Mouse (Mus musculus) embryo, embryonic 11 days (tissue): ENCODE results near the gene Dhx58.

Source experiments
- DNase-seq: peaks from one replicate; pipeline ENCODE4 v3.0.0-alpha.2; 2015

The Dhx58 gene

GRCm38 (mm10) chr11:100703851-100704531 lies at the start of gene Dhx58:
Gene Dhx58 (minus strand): TSS chr11:100704271.
- no peak for DNase-seq

DNA sequence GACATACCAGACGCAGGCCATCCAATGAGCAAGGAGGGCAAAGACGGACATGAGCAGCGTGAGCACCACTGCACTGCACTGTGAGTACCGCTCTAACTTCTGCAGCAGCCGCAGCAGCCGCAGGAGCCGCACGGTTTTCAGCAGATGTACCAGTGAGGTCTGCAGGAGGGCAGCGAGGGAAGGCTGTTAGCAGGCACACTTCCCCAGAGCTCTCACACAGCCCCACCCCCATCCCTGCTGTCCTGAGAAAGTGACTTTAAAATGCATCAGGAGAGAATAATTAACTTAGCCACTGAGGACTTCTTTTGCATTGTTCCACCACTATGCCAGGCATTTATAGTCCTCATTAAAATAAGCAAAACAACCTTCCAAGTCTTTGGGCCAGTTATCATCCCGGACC lies 48.2 kb upstream of the Dhx58 start:
- peak; percentile 6 for DNase-seq

DNA sequence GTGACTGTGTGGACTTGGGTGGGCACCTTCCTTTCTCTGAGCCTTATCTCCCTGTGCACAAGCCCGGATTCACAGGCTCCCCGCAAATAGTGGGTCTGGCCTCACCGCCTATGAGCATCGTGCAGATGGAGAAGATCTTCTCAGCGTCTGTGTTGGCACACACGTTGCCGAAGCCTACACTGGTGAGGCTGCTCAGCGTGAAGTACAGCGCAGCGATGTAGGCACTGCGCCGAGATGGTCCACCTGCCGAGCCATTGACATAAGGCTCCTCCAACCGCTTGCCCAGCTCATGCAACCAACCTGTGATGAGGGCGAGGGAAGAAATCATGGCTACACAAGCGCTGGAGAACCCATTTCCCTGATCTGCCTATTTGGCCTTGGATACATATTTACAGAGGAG lies 46.1 kb upstream of the Dhx58 start:
- no peak for DNase-seq

DNA sequence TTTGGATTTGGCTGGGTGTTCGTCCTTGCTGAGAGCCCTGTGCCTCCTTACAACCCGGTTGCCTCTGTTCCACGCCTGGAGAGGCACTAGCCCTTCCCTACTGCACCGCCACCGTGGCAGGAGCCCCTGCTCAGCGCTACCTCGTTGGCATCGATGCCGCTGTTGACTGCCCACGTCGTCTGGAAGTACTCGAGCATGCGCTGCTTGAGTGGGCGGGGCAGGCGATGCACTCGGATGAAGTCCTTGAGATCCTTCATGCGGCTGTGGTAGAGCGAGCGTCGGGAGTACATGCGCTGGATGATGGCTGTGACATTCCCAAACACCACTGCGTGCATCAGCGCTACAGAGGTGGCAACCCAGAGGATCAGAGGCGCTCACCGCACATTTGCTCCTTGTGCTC lies 45.4 kb upstream of the Dhx58 start:
- DNase-seq: no peak

- no peak for DNase-seq
Measured at GRCm38 (mm10) chr11:100748620-100749019, 44.5 kb upstream of the Dhx58 start.

DNA sequence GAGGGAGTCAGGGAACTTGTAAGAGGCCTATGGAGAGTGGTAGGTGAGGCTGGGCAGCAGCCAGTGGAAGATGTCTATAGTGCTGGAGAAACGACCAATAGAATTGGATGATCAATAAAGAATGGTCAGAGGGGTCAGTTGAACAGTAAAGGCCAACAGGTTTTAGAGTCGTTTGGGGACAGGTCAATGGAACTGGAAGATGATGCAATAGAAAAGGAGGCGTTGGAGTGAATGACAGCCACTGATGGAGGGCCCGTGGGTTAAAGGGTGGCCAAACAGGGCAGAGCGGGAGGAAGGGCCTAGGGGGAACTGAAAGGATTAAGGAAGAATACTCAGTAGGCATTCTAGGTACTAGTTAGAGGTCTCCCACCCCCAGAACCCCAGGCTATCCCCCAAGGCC lies 43.0 kb upstream of the Dhx58 start:
- no peak for DNase-seq

DNA sequence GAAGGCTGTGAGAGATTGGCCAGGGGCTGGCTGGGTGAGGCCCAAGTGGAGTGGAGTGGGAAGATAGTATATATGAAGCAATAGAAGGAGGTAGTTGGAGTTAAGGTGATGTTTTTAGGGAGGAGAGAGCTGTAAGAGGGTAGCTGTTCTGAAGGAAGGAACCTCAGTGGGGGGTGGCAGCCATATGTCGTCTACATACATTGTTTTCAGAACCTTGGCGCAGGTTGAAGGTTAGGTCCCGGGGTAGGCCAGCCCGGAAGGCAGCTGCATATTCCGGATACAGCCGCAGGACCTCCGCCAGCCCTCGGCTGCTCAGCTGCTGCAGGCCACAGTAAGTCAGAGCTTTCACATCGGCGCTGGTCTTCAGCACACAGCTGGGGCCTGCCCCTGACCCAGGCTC lies 42.5 kb upstream of the Dhx58 start:
- DNase-seq: no peak

GRCm38 (mm10) chr11:100745085-100745484 lies 41.0 kb upstream of the Dhx58 start:
- peak; percentile 73 for DNase-seq

DNA sequence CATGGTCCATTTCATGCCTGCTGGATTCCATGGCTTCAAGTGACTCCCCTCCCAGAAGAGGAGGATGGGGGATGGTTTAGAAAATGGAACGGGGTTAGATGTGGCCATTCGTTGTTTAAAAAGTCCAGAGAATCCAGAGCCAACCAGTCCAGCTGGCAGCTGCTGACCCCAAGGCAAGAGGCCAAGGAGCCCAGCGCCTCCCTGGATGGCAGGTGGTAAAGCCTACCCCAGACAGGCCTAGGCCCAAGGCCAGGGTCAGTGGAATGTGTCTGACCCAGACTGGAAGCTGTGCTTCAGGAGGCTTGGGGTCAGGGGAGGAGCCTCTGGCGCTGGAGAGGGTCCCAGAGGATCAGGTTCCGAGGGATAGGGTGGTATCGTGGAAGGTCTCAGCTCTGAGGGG lies 37.3 kb upstream of the Dhx58 start:
- DNase-seq: no peak

DNA sequence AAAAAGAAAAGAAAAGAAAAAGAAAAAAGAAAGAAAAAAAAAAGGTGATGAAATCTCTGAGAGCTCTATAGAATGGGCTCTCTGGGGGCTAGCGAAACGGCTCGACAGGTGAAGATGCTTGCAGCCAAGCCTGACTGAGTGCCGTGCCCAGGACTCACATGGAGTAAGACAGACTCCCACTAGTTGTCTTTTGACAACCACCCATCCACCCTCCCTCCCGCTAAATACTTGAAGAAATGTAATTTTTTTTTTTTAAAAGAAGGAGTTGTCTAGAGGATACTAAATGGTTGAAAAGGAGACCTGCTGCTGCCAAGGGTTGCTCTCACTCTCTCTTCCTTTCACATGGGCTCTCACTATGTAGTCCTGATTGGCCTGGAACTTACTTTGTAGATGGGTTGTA lies 34.7 kb upstream of the Dhx58 start:
- no peak for DNase-seq

- peak; percentile 99 for DNase-seq
Measured at GRCm38 (mm10) chr11:100738066-100738604, 34.1 kb upstream of the Dhx58 start, which contains the start of gene Rab5c. Gene Rab5c (minus strand): TSS chr11:100738215.

GRCm38 (mm10) chr11:100737105-100737733 lies 33.1 kb upstream of the Dhx58 start:
- no peak for DNase-seq

DNA sequence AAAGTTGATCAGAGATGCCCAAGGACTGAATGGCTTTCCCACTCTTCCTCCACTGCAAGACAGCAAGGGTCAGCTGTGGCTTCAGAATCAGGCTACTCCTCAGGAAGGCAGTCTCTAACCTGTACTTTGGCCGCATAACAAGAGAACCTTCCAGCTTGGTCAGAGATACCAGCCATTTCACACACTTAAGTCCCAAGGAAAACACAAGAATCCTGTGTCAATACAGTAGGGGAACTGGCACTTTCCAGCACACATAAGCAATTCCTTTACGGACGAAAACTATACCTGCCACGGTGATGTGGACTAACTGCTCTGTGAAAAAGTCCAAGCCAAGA lies 32.6 kb upstream of the Dhx58 start:
- DNase-seq: no peak

DNA sequence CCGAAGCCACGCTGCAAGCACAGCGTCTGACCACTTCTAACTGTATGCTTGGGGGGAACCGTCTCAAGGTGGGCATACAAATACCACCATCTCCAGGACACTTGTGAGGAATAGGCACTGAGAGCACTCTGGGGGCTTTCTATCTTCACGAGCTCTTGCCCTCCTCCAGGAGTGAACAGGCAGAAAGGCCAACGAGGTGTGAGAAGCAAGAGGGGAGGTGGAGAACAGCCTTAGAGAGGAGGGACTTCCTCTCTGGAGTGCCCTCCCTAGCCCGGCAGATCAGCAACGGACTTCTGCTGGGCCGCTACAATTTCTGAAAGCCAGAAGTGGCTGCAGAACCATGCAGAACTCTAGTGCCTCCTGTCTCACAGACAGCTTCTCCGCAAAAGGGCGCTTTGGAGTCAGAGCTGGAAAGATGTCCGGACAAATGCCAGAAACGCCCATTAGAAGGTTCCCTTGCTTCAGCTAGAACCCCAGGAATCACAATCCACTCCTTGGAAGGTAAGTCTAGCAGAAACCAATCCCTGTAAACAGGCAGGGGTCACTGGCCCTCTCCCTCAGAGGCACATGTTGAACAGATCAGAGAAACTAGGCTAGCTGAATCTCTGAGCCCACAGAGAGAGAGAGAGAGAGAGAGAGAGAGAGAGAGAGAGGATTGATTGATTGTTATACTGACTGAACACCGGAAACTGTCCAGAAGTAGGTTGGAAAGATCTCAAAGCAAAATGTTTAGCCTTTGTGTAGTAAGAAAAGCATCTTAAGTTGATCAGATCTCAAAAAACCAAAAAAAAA lies 32.1 kb upstream of the Dhx58 start:
- no peak for DNase-seq

- DNase-seq: no peak
Measured at GRCm38 (mm10) chr11:100735134-100735865, 31.2 kb upstream of the Dhx58 start.

DNA sequence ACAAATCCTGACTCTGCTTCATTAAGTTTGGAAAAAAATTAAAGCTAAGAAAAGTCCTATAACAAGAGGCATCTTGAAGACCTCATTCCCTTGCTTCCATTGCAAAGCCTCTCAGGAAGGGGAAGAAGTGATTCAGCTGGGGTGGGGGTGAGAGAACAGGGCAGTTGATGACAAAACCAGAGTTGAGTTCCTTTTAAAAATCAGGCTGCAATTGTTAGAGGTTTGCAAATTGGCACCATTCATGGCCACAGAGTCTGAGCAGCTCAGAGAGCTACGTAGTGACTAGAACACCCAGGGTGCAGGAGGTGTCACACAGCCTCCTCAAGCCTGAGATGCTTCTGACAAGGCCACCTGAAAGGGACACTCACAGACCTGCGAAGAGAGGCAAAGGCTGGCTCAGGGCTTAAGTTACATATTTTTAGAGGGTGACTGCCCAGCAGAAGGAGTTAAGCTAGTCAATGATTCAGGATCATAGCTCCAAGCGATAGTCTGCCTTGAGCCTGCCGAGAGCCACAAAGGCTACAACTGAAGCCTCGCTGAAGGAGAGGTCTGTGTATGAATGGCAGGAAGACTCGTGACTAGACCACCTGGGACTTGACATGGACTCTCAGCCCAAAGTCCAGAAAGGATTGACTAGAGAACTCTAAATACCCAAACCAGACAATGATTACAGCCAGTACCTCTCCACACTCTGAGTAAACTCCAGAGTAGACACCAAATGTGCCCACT lies 26.6 kb upstream of the Dhx58 start:
- no peak for DNase-seq

DNA sequence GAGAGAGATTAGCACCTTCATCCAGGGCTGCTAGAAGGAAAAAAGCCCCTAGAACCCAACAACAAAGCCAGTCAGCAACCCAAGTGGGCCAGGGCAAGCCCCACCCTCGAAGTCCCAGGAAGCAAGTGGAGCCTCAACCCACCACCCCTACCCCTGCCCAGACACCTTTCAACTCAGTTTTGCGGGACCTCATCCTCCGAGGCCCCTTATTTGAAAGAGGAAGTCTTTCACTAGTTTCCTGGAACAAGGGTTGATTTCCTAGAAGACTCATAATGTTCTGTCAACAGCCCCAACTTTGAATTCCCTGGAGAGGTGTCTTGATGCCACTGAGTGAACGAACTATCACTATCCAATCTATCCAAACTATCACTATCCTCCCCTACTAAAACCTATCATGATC lies 25.9 kb upstream of the Dhx58 start:
- DNase-seq: no peak

DNA sequence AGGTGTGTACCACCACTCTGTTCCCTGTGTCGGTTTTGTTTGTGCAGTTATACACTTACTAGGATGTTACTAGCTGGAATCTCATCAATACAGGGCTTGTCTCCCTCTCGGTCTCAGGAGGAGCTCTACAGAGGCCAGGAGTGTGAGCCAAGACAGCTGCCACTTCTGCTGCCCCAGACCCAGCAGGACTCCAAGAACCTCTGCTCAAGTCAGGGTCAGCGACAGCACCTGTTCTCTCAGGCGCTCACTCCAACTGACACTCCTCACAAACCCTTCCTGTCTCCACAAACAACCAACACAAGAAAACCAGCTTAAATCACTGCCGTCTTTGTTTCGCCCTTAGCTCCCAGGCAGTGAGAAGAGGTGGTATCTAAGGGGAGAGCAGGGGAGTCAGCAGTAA lies 24.5 kb upstream of the Dhx58 start:
- DNase-seq: no peak

DNA sequence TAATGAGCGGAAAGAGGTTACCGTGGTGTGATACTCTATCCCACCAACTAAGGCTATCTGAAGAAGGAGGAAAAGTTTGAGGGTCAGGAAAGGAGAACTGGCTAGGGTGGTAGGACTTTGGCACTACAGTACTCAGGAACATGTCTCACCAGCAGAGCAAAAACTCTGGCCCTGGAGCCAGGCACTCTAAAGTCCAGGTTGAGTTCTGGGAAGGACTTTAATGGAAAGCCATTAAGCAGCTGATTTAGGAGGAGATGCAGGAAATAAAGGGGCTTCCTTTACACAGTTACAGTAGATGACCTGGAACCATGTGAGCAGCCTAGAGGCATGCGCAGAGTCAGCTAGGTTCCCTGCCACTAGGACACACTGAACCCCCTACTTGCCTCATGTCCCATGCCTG lies 23.1 kb upstream of the Dhx58 start:
- DNase-seq: no peak

DNA sequence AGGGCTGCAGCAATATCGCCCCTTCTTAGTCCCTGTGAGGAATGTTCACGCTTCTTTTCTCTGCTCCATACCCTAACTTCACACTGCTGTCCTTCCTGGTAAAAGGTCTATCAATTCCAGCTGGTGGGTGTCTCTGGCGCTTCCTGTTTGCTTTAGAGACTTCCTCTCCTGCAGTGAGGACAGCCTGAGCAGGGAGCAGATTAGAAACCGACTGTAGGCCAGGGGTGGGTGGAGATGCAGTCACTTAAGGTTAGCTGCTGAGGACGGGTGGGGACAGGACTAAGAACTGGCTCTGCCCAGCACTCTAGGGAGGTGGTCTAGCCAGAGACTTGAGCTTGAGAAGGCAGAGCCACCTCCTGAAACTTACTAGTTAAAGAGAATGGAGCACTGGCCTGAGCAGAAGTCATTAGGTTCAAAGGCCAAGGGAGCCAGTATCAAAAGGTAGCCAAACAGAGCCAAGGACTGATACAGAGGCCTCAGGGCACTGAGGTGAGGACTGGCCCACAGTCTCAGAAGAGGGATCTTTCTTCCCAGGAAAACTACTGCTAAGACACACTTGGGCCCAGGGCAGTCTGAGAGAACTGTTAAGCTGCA lies 20.9 kb upstream of the Dhx58 start:
- DNase-seq: no peak

GRCm38 (mm10) chr11:100722493-100723028 lies 18.5 kb upstream of the Dhx58 start:
- no peak for DNase-seq
